Mouse (Mus musculus): ENCODE results near the gene Frmd4a. TPM values are rescaled to one million over a fixed set of nuclear protein-coding genes. Genes with fewer than 3 reads are reported as not detected.

Frmd4a gene
- polyA plus RNA-seq, 1 experiment = 46.5 TPM

GRCm38 (mm10) chr2:4119678-4120458 lies 102.4 kb downstream of the Frmd4a start:
- 66% methylated on average over 9 of the region's 9 CpGs for WGBS

GRCm38 (mm10) chr2:4131216-4131615 lies 113.7 kb downstream of the Frmd4a start:
- DNase-seq = no peak
- Histone ChIP-seq H3K4me3 (replicated peaks; ENCODE audit: extremely low read depth, low read depth, low read length) (no peak overlapping the region), H3K4me1 (ENCODE audit: control insufficient read depth, insufficient read depth, low read length) (no peaks in the 10 kb centered on the region)
- 89% methylated on average over 4 of the region's 4 CpGs for WGBS
- TF ChIP-seq CTCF (IDR thresholded peaks at IDR 0.05; ENCODE audit: insufficient read depth, low read length) (no peak), POLR2A (IDR thresholded peaks at IDR 0.05; ENCODE audit: borderline replicate concordance, extremely low read depth, low read depth, low read length) (no peak)

More at GRCm38 (mm10) chr2:4119678-4120458, 102.4 kb downstream of the Frmd4a start:
- TF ChIP-seq POLR2A (IDR thresholded peaks at IDR 0.05; ENCODE audit: borderline replicate concordance, extremely low read depth, low read depth, low read length) (no peak), CTCF (IDR thresholded peaks at IDR 0.05; ENCODE audit: insufficient read depth, low read length) (no peak)
- DNase-seq = no peak
- no peak overlapping the region for H3K4me3 ChIP-seq (replicated peaks; ENCODE audit: extremely low read depth, low read depth, low read length)
- no peaks in the 10 kb centered on the region for H3K4me1 ChIP-seq (ENCODE audit: control insufficient read depth, insufficient read depth, low read length)

- 84% methylated on average over 3 of the region's 3 CpGs for WGBS
- no peak for DNase-seq
- Histone ChIP-seq H3K4me3 (replicated peaks; ENCODE audit: extremely low read depth, low read depth, low read length) (no peak overlapping the region), H3K4me1 (ENCODE audit: control insufficient read depth, insufficient read depth, low read length) (no peaks in the 10 kb centered on the region)
- TF ChIP-seq CTCF (IDR thresholded peaks at IDR 0.05; ENCODE audit: insufficient read depth, low read length) (no peak), POLR2A (IDR thresholded peaks at IDR 0.05; ENCODE audit: borderline replicate concordance, extremely low read depth, low read depth, low read length) (no peak)
Measured at GRCm38 (mm10) chr2:4137493-4137892, 120.0 kb downstream of the Frmd4a start.

GRCm38 (mm10) chr2:4142221-4142950 lies 124.9 kb downstream of the Frmd4a start:
- H3K4me3 ChIP-seq (replicated peaks; ENCODE audit: extremely low read depth, low read depth, low read length) = no peak overlapping the region
- DNase-seq = no peak
- TF ChIP-seq POLR2A (IDR thresholded peaks at IDR 0.05; ENCODE audit: borderline replicate concordance, extremely low read depth, low read depth, low read length) = no peak
- no peak for TF ChIP-seq CTCF (IDR thresholded peaks at IDR 0.05; ENCODE audit: insufficient read depth, low read length)
- WGBS = 32% methylated on average over 4 of the region's 4 CpGs
- no peaks in the 10 kb centered on the region for H3K4me1 ChIP-seq (ENCODE audit: control insufficient read depth, insufficient read depth, low read length)

- no peak for TF ChIP-seq CTCF (IDR thresholded peaks at IDR 0.05; ENCODE audit: insufficient read depth, low read length)
- Histone ChIP-seq H3K4me1 (ENCODE audit: control insufficient read depth, insufficient read depth, low read length) (no peaks in the 10 kb centered on the region), H3K4me3 (replicated peaks; ENCODE audit: extremely low read depth, low read depth, low read length) (no peak overlapping the region)
- no peak for DNase-seq
- WGBS = 83% methylated on average over 4 of the region's 4 CpGs
Measured at GRCm38 (mm10) chr2:4144424-4144823, 126.9 kb downstream of the Frmd4a start.

GRCm38 (mm10) chr2:4152521-4153040 lies 135.1 kb downstream of the Frmd4a start:
- TF ChIP-seq CTCF (IDR thresholded peaks at IDR 0.05; ENCODE audit: insufficient read depth, low read length) = no peak
- TF ChIP-seq POLR2A (IDR thresholded peaks at IDR 0.05; ENCODE audit: borderline replicate concordance, extremely low read depth, low read depth, low read length) = no peak
- H3K4me3 ChIP-seq (replicated peaks; ENCODE audit: extremely low read depth, low read depth, low read length) = no peak overlapping the region
- DNase-seq = no peak
- H3K4me1 ChIP-seq (ENCODE audit: control insufficient read depth, insufficient read depth, low read length) = no peaks in the 10 kb centered on the region
- 9% methylated on average over 14 of the region's 14 CpGs for WGBS

- TF ChIP-seq POLR2A (IDR thresholded peaks at IDR 0.05; ENCODE audit: borderline replicate concordance, extremely low read depth, low read depth, low read length) (no peak), CTCF (IDR thresholded peaks at IDR 0.05; ENCODE audit: insufficient read depth, low read length) (no peak)
- WGBS = 4% methylated on average over 16 of the region's 16 CpGs
- Histone ChIP-seq H3K4me1 (ENCODE audit: control insufficient read depth, insufficient read depth, low read length) (no peaks in the 10 kb centered on the region), H3K4me3 (replicated peaks; ENCODE audit: extremely low read depth, low read depth, low read length) (no peak overlapping the region)
- no peak for DNase-seq
Measured at GRCm38 (mm10) chr2:4153131-4153631, 135.7 kb downstream of the Frmd4a start.

- TF ChIP-seq CTCF (IDR thresholded peaks at IDR 0.05; ENCODE audit: insufficient read depth, low read length) (no peak), POLR2A (IDR thresholded peaks at IDR 0.05; ENCODE audit: borderline replicate concordance, extremely low read depth, low read depth, low read length) (no peak)
- Histone ChIP-seq H3K4me3 (replicated peaks; ENCODE audit: extremely low read depth, low read depth, low read length) (no peak overlapping the region), H3K4me1 (ENCODE audit: control insufficient read depth, insufficient read depth, low read length) (no peaks in the 10 kb centered on the region)
- DNase-seq = no peak
- WGBS = 76% methylated on average over 5 of the region's 5 CpGs
Measured at GRCm38 (mm10) chr2:4154036-4154653, 136.6 kb downstream of the Frmd4a start.

GRCm38 (mm10) chr2:4154654-4155047 lies 137.1 kb downstream of the Frmd4a start:
- H3K4me3 ChIP-seq (replicated peaks; ENCODE audit: extremely low read depth, low read depth, low read length) = no peak overlapping the region
- 92% methylated on average over 4 of the region's 4 CpGs for WGBS
- no peak for TF ChIP-seq CTCF (IDR thresholded peaks at IDR 0.05; ENCODE audit: insufficient read depth, low read length)
- no peak for TF ChIP-seq POLR2A (IDR thresholded peaks at IDR 0.05; ENCODE audit: borderline replicate concordance, extremely low read depth, low read depth, low read length)
- no peaks in the 10 kb centered on the region for H3K4me1 ChIP-seq (ENCODE audit: control insufficient read depth, insufficient read depth, low read length)
- no peak for DNase-seq
